Mouse (Mus musculus): ENCODE data around the gene Sfmbt1. TPM values are rescaled to one million over a fixed set of nuclear protein-coding genes. Genes with fewer than 3 reads are reported as not detected.

Sfmbt1 gene
- 10 to 100 TPM; 18.0 to 24.5 TPM for total RNA-seq (2023)

GRCm38 (mm10) chr14:30714799-30715617 lies at the start of gene Sfmbt1:
TSS of gene Sfmbt1 (plus strand) at chr14:30714849.

GRCm38 (mm10) chr14:30825476-30826131 lies 111.0 kb downstream of the Sfmbt1 start, which contains the start of gene Tmem110:
TSS of gene Tmem110 (plus strand) at chr14:30825590.

Other genes with a start within 250 kb of the Sfmbt1 start
- gene Dcp1a, start 235.3 kb upstream of the Sfmbt1 start, total RNA-seq (2023) = 10 to 100 TPM; 65.9 to 69.9 TPM
- gene Cacna1d, start 223.4 kb upstream of the Sfmbt1 start, total RNA-seq (2023) = 1 to 10 TPM; 7.5 to 7.7 TPM
- 100 to 1,000 TPM; 154 to 156 TPM for gene Tkt, start 166.5 kb upstream of the Sfmbt1 start, total RNA-seq (2023)
- 100 to 1,000 TPM; 454 to 541 TPM for gene Prkcd, start 88.6 kb upstream of the Sfmbt1 start, total RNA-seq (2023)
- 10 to 100 TPM; 16.9 to 23.2 TPM for gene Rft1, start 60.5 kb upstream of the Sfmbt1 start, total RNA-seq (2023)
- 10 to 100 TPM; 19.9 to 21.2 TPM for gene Tmem110, start 110.7 kb downstream of the Sfmbt1 start, total RNA-seq (2023)
- gene Mustn1, start 164.4 kb downstream of the Sfmbt1 start, total RNA-seq (2023) = 1 to 10 TPM; 1.1 to 3.0 TPM
- gene Itih4, start 171.6 kb downstream of the Sfmbt1 start, total RNA-seq (2023) = under 1 TPM in 1 of 2 experiments, not detected in 1; 0.26 TPM
- not detected for gene Itih3, start 208.9 kb downstream of the Sfmbt1 start, total RNA-seq (2023)
- gene Itih1, start 228.4 kb downstream of the Sfmbt1 start, total RNA-seq (2023) = not detected
- gene Nek4, start 236.5 kb downstream of the Sfmbt1 start, total RNA-seq (2023) = 1 to 10 TPM; 7.1 to 7.2 TPM

Data from B cell, adult 67 days (primary cell).